Mouse (Mus musculus): ENCODE measurements at regions not wholly inside any gene's neighbourhood (a gene's known extent, or its start where the extent isn't known, plus 50 kb on each side); places are given as distances from the start of the nearest gene placed in this dataset.

GRCm38 (mm10) chr9:120864410-120864809 is 64.6 kb upstream of the Ctnnb1 start:
- DNase-seq (ENCODE audit: low spot score): no peak

- no peak for DNase-seq (ENCODE audit: low spot score)
These were observed 62.8 kb upstream of the Ctnnb1 start for GRCm38 (mm10) chr9:120866251-120866650.

GRCm38 (mm10) chr9:120866709-120867108 is 62.3 kb upstream of the Ctnnb1 start:
- peak; percentile 80 for DNase-seq (ENCODE audit: low spot score)

- no peak for DNase-seq (ENCODE audit: low spot score)
These were observed 61.2 kb upstream of the Ctnnb1 start for GRCm38 (mm10) chr9:120867861-120868260.

- no peak for DNase-seq (ENCODE audit: low spot score)
These were observed 60.7 kb upstream of the Ctnnb1 start for GRCm38 (mm10) chr9:120868330-120868729.

GRCm38 (mm10) chr9:120869432-120870081 is 59.5 kb upstream of the Ctnnb1 start:
- no peak for DNase-seq (ENCODE audit: low spot score)

GRCm38 (mm10) chr9:120873293-120873692 is 55.7 kb upstream of the Ctnnb1 start:
- no peak for DNase-seq (ENCODE audit: low spot score)

- DNase-seq (ENCODE audit: low spot score): no peak
These were observed 54.5 kb upstream of the Ctnnb1 start for GRCm38 (mm10) chr9:120874416-120874976.

- DNase-seq (ENCODE audit: low spot score): no peak
These were observed 51.9 kb upstream of the Ctnnb1 start for GRCm38 (mm10) chr9:120877101-120877500.
